Mouse (Mus musculus): ENCODE results near the gene Dnaja2. TPM values are rescaled to one million over a fixed set of nuclear protein-coding genes. Genes with fewer than 3 reads are reported as not detected.
A peak's percentile ranks its signal among the peaks of the same experiment; 100 is the strongest.

The Dnaja2 gene
- total and polyA plus RNA-seq, 3 experiments: 30.2 to 278 (median 250) TPM

DNA sequence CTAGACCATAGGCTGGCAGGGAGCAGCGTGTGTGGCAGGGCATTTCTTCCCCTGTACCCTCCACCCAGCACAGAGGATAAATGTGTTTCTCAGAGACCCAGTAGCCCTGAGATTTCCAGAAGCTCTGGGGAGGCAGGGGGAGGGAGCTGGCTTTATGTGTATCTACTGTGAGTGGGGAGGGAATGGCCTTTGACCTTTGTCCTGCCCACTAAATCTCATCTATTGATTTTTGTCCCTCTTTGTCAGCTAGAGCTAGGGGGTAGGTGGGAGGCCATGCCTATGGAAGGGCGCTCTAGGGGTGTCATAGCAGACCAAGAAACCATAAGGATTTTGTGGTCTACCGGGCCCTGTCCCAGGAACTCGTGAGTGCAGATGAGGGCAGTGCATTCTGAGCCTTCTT, 48.5 kb downstream of the Dnaja2 start:
- Histone ChIP-seq H3K4me3 (no peak overlapping the region), H3K79me2 (replicated peaks; ENCODE audit: control insufficient read depth, insufficient read depth, low read length) (no peaks in the 10 kb centered on the region), H3K27ac (no peak overlapping the region), H3K27me3 (ENCODE audit: control insufficient read depth, insufficient read depth, low read length) (no peaks in the 10 kb centered on the region), H3K36me3 (ENCODE audit: control insufficient read depth, insufficient read depth, low read length) (no peaks in the 10 kb centered on the region), H3K9ac (ENCODE audit: low read depth, low read length) (no peak overlapping the region), H3K4me1 (ENCODE audit: control insufficient read depth, insufficient read depth, low read length) (no peaks in the 10 kb centered on the region)
- TF ChIP-seq CTCF (IDR thresholded peaks at IDR 0.05) (no peak), EP300 (IDR thresholded peaks at IDR 0.05; ENCODE audit: insufficient read depth, low read depth, low read length) (no peak)
- intact Hi-C loops (cut with DNase I): no loop called here
- no peak for DNase-seq
- 93% methylated on average over 4 of the region's 4 CpGs for WGBS

DNA sequence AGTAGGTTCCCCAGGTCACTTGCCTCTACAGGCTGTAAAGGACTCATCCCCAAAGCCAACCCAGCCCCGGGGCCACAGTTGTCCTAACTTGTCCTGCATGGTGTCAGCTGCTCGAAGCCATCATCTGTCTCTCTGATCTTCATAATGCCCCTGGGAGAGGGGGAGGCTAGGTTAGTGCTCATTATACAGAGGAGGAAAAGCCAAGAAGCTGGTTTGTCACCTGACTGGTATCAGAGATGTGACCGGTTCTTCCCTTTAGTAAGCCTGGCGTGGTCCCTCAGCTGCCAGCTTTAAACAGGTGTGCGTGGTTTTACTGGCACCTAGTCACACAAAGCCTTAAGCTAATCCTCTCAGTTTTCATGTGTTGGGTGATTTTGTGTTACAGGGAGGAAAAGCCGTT, 50.4 kb downstream of the Dnaja2 start:
- TF ChIP-seq EP300 (IDR thresholded peaks at IDR 0.05; ENCODE audit: insufficient read depth, low read depth, low read length): no peak
- intact Hi-C loops (cut with DNase I): no loop called here
- 92% methylated on average over 6 of the region's 6 CpGs for WGBS
- Histone ChIP-seq H3K27me3 (ENCODE audit: control insufficient read depth, insufficient read depth, low read length) (no peaks in the 10 kb centered on the region), H3K79me2 (replicated peaks; ENCODE audit: control insufficient read depth, insufficient read depth, low read length) (no peaks in the 10 kb centered on the region), H3K27ac (no peak overlapping the region), H3K4me3 (no peak overlapping the region), H3K36me3 (ENCODE audit: control insufficient read depth, insufficient read depth, low read length) (no peaks in the 10 kb centered on the region), H3K9ac (ENCODE audit: low read depth, low read length) (no peak overlapping the region), H3K4me1 (ENCODE audit: control insufficient read depth, insufficient read depth, low read length) (peaks cover 4% of the 10 kb centered on the region; the same call in 1 of the 2 replicates)
- no peak for DNase-seq

DNA sequence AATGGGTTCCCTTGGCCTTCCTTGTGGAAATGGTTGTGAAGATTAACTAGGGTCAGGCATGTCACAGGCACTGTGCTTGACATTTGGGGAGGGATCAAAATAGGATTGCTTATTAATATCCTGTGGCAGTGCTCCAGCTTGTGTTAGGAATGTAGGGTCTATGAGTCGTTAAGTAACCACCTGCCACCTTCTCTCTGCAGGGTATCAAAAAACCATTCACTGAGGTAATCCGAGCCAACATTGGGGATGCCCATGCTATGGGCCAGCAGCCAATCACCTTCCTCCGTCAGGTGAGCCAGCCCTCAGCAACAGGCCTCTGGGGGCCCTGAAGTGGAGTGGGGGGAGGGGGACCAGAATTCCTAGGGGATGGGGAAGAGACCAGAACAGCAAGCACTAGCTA, 52.1 kb downstream of the Dnaja2 start:
- Histone ChIP-seq H3K27ac (no peak overlapping the region), H3K36me3 (ENCODE audit: control insufficient read depth, insufficient read depth, low read length) (no peaks in the 10 kb centered on the region), H3K9ac (ENCODE audit: low read depth, low read length) (no peak overlapping the region), H3K27me3 (ENCODE audit: control insufficient read depth, insufficient read depth, low read length) (no peaks in the 10 kb centered on the region), H3K4me1 (ENCODE audit: control insufficient read depth, insufficient read depth, low read length) (peaks cover 5% of the 10 kb centered on the region), H3K4me3 (no peak overlapping the region), H3K79me2 (replicated peaks; ENCODE audit: control insufficient read depth, insufficient read depth, low read length) (no peaks in the 10 kb centered on the region)
- TF ChIP-seq EP300 (IDR thresholded peaks at IDR 0.05; ENCODE audit: insufficient read depth, low read depth, low read length) (no peak), POLR2A (IDR thresholded peaks at IDR 0.05; ENCODE audit: insufficient read depth, low read depth, low read length) (no peak), CTCF (IDR thresholded peaks at IDR 0.05) (no peak)
- intact Hi-C loops (cut with DNase I): no loop called here
- no peak for DNase-seq
- WGBS: 48% methylated on average over 3 of the region's 3 CpGs

DNA sequence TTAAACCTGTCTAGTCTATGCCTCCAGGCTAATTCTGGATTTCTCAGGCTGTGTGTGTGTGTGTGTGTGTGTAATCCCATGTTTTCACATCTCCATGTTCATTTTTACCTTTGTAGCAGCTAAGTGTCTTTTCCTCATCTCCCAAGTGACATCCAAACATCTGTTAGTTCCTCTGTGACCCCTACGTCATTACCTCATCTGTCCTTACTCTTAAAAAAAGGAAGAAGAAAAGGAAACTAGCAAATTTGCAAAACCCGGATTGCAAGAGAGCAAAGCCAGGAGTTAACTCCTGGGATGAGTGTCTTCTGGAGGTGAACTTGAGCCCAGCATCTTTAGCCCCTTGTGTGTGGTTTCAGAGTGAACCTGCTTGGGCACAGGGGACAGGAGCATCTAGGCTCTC, 52.8 kb downstream of the Dnaja2 start:
- Histone ChIP-seq H3K4me3 (no peak overlapping the region), H3K4me1 (ENCODE audit: control insufficient read depth, insufficient read depth, low read length) (peaks cover 5% of the 10 kb centered on the region), H3K9ac (ENCODE audit: low read depth, low read length) (no peak overlapping the region), H3K27ac (no peak overlapping the region), H3K79me2 (replicated peaks; ENCODE audit: control insufficient read depth, insufficient read depth, low read length) (no peaks in the 10 kb centered on the region), H3K36me3 (ENCODE audit: control insufficient read depth, insufficient read depth, low read length) (no peaks in the 10 kb centered on the region), H3K27me3 (ENCODE audit: control insufficient read depth, insufficient read depth, low read length) (no peaks in the 10 kb centered on the region)
- no peak for TF ChIP-seq CTCF (IDR thresholded peaks at IDR 0.05)
- TF ChIP-seq POLR2A (IDR thresholded peaks at IDR 0.05; ENCODE audit: insufficient read depth, low read depth, low read length): no peak
- no peak for TF ChIP-seq EP300 (IDR thresholded peaks at IDR 0.05; ENCODE audit: insufficient read depth, low read depth, low read length)
- intact Hi-C loops (cut with DNase I): no loop called here
- DNase-seq: no peak
- 55% methylated on average over 2 of the region's 2 CpGs for WGBS

DNA sequence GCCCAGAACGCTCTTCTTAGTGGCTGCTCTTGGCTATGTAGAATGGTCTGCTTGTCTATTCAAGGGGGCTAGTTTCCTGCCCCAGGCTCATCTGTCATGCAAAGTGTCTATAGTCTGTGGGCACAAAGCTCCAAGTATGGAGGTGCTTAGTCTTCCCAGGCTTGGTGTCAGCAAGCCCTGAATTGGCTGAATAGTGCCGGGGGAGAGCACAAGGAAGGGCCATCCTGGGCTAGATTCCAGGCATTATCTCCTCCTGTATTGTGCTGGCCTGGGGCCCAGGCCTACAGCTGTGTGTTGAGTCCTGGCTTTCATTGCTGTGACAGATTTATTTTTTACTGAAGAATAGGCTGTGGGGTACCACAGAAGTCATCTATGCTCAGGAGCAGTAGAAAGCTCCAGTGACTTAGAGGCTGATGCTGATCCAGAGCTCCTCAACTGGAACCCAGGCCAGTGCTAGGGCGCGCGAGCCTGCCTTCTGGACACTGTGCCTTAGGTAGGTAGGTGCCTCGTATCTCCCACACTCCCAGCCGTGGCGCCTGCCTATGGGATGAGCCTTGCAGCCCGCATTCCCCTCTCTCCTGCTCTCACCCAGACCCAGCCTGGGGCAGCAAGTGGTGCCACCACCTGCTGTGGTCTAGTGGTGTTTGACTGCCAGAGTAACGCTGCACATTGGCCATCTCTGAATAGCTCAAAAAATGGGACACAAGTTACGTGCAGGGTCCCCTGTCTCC, 54.0 kb downstream of the Dnaja2 start:
- H3K9ac ChIP-seq (ENCODE audit: low read depth, low read length): no peak overlapping the region
- H3K27ac ChIP-seq: no peak overlapping the region
- no peaks in the 10 kb centered on the region for H3K79me2 ChIP-seq (replicated peaks; ENCODE audit: control insufficient read depth, insufficient read depth, low read length)
- no peaks in the 10 kb centered on the region for H3K27me3 ChIP-seq (ENCODE audit: control insufficient read depth, insufficient read depth, low read length)
- H3K4me1 ChIP-seq (ENCODE audit: control insufficient read depth, insufficient read depth, low read length): peaks cover 5% of the 10 kb centered on the region
- no peak overlapping the region for H3K4me3 ChIP-seq
- H3K36me3 ChIP-seq (ENCODE audit: control insufficient read depth, insufficient read depth, low read length): no peaks in the 10 kb centered on the region
- no peak for TF ChIP-seq EP300 (IDR thresholded peaks at IDR 0.05; ENCODE audit: insufficient read depth, low read depth, low read length)
- TF ChIP-seq POLR2A (IDR thresholded peaks at IDR 0.05; ENCODE audit: insufficient read depth, low read depth, low read length): no peak
- TF ChIP-seq CTCF (IDR thresholded peaks at IDR 0.05): no peak
- peak; percentile 53 to 56 for DNase-seq
- intact Hi-C loops (cut with DNase I): loop anchor here (2.0 kb wide), 1 partner anchor 20 kb away; no protein-coding TSS in a partner anchor
- 67% methylated on average over 11 of the region's 11 CpGs for whole genome bisulfite sequencing

DNA sequence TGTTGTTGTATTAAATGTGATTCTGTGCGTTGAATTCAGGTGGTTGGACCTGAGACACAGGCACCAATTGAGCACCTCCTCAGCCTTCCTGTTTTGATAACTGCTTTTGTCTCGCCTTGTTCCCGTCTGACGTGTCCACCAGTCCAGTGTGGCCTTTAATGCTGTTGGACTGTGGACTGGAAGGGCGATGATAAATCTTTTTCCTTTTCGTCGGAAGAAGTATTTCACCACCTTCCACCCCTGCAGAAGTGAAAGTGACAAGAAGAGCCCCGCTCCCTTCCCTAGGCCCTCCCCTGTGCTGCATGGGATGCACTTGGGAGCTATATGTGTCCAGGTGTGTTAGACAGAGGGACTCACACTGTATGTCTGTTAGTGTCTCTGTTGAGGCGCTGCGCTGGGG, 54.7 kb downstream of the Dnaja2 start:
- H3K27me3 ChIP-seq (ENCODE audit: control insufficient read depth, insufficient read depth, low read length): no peaks in the 10 kb centered on the region
- no peaks in the 10 kb centered on the region for H3K79me2 ChIP-seq (replicated peaks; ENCODE audit: control insufficient read depth, insufficient read depth, low read length)
- H3K36me3 ChIP-seq (ENCODE audit: control insufficient read depth, insufficient read depth, low read length): no peaks in the 10 kb centered on the region
- TF ChIP-seq POLR2A (IDR thresholded peaks at IDR 0.05; ENCODE audit: insufficient read depth, low read depth, low read length) (no peak), CTCF (IDR thresholded peaks at IDR 0.05) (no peak), EP300 (IDR thresholded peaks at IDR 0.05; ENCODE audit: insufficient read depth, low read depth, low read length) (no peak)
- no peak overlapping the region for H3K27ac ChIP-seq
- intact Hi-C loops (cut with DNase I): loop anchor here (2.0 kb wide), 1 partner anchor 20 kb away; no protein-coding TSS in a partner anchor
- no peak overlapping the region for H3K4me3 ChIP-seq
- H3K9ac ChIP-seq (ENCODE audit: low read depth, low read length): no peak overlapping the region
- H3K4me1 ChIP-seq (ENCODE audit: control insufficient read depth, insufficient read depth, low read length): peaks cover 5% of the 10 kb centered on the region
- no peak for DNase-seq
- WGBS: 64% methylated on average over 10 of the region's 10 CpGs
